Mouse (Mus musculus) intestine, embryonic 14.5 days (tissue): Measurements from ENCODE around the gene Wdr91. TPM values are rescaled to one million over a fixed set of nuclear protein-coding genes. Genes with fewer than 3 reads are reported as not detected.

Experiments used
- ATAC-seq: fragments of 200-750 bp; cut with Nextera tagmentation; replicated peaks from 2 replicates; pipeline ENCODE4 v1.8.0; 2017; ENCODE audit warnings: low read depth, moderate number of reproducible peaks, moderate TSS enrichment, moderate library complexity; ENCODE audit not compliant: low FRiP score, low TSS enrichment
- DNase-seq: peaks from one replicate; pipeline ENCODE4 v3.0.0-alpha.2; 2018; ENCODE audit warnings: low spot score
- H3K27ac ChIP-seq: fragments of 300-500 bp; sonication (generic); 2 replicates; pipeline ENCODE4 v1.5.1; 2014; ENCODE audit warnings: low read depth, mild to moderate bottlenecking, control low read depth
- H3K27me3 ChIP-seq: fragments of 300-500 bp; sonication (generic); replicated peaks from 2 replicates; pipeline ENCODE4 v1.6.1; 2014; ENCODE audit warnings: low read length, control low read depth; ENCODE audit not compliant: control insufficient read depth, insufficient read depth
- H3K36me3 ChIP-seq: fragments of 300-500 bp; sonication (generic); 2 replicates; pipeline ENCODE4 v1.6.1; 2014; ENCODE audit warnings: low read length, control low read depth; ENCODE audit not compliant: control insufficient read depth, insufficient read depth
- H3K4me1 ChIP-seq: fragments of 300-500 bp; sonication (generic); replicated peaks from 2 replicates; pipeline ENCODE4 v1.6.1; 2014; ENCODE audit warnings: low read length, control low read depth, mixed read lengths; ENCODE audit not compliant: control insufficient read depth, insufficient read depth
- H3K4me2 ChIP-seq: fragments of 300-500 bp; sonication (generic); 2 replicates; pipeline ENCODE4 v1.6.1; 2014; ENCODE audit warnings: low read length
- H3K4me3 ChIP-seq: fragments of 300-500 bp; sonication (generic); 2 replicates; pipeline ENCODE4 v1.5.1; 2014; ENCODE audit warnings: low read depth, low read length, control low read depth, mixed read lengths
- H3K9ac ChIP-seq: fragments of 300-500 bp; sonication (generic); 2 replicates; pipeline ENCODE4 v1.6.1; 2014; ENCODE audit warnings: mild to moderate bottlenecking, low read length
- H3K9me3 ChIP-seq: fragments of 300-500 bp; sonication (generic); 2 replicates; pipeline ENCODE4 v1.6.1; 2016; ENCODE audit warnings: low read length, control low read depth; ENCODE audit not compliant: control insufficient read depth
- WGBS: fragments of 180-500 bp; shearing (Covaris S2); extraction: QIAGEN DNeasy Blood & Tissue Kit; methylation state at CpG from one replicate; pipeline ENCODE4 v1.1.7; 2014; 5-methylcytosine and 5-hydroxymethylcytosine counted together
- polyA plus RNA-seq: library from polyadenylated mRNA; unstranded; fragments of >200 nt; fragmentation: Nextera tagmentation; extraction: Ambion mirVana; gene quantifications from 2 replicates; pipeline ENCODE4 v1.2.1, GENCODE M21; 2014

The Wdr91 gene
- polyA plus RNA-seq, 1 experiment from 2014 or later = 8.2 TPM

DNA sequence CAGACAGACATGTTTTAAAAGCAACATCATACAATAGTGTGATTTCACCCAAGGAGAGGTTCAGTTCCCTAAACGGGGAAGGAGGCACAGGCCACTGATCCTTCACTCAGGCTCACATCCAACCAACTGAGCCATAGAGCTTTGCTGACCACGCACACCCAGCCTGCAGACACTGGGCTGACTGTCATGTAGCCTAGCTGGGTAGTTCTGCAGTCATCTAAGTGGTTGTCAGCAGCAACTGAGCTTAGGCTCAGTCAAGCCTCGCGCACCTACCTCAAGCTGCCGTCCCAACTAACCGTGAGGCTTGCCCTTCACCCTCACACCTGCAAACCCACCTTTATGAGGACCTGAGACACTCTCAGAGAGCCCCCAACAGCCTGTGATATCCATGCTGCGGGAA, 38.7 kb downstream of the Wdr91 start:
- Histone ChIP-seq H3K27me3 (no peaks in the 10 kb centered on the region), H3K27ac (no peak overlapping the region), H3K4me3 (no peak overlapping the region), H3K4me1 (peaks cover 15% of the 10 kb centered on the region; the same call in 1 of the 2 replicates), H3K9me3 (no peaks in the 10 kb centered on the region), H3K9ac (no peak overlapping the region), H3K36me3 (peaks cover 4% of the 10 kb centered on the region; the same call in 1 of the 2 replicates), H3K4me2 (no peak overlapping the region)
- ATAC-seq (no peak), DNase-seq (peak; percentile 38)
- 88% methylated on average over 7 of the region's 7 CpGs for WGBS

DNA sequence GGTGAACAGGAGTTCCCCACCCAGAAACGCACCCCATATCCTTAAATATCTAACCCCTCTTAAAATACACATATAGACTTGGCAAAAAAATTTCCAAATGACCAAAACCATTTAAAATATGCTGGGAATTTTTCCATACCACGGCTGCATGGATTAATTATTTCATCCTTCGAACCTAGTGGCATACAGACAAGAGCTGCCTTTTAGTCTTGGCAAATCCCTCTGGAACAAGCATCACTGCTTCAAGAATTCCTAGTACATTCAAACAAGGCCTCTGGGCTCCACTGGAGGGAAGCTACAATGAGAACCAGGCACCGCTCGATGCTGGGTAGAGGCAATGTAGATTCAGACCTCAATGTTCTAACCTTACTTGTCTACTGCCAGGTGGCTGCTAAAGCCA, 40.0 kb downstream of the Wdr91 start:
- Histone ChIP-seq H3K36me3 (peaks cover 4% of the 10 kb centered on the region; the same call in 1 of the 2 replicates), H3K4me1 (peaks cover 5% of the 10 kb centered on the region; the same call in 1 of the 2 replicates), H3K4me2 (no peak overlapping the region), H3K9ac (no peak overlapping the region), H3K27ac (no peak overlapping the region), H3K4me3 (no peak overlapping the region), H3K27me3 (no peaks in the 10 kb centered on the region), H3K9me3 (no peaks in the 10 kb centered on the region)
- DNase-seq (no peak), ATAC-seq (no peak)
- 72% methylated on average over 5 of the region's 5 CpGs for WGBS

GRCm38 (mm10) chr6:34870136-34870535, 40.5 kb downstream of the Wdr91 start:
- no peaks in the 10 kb centered on the region for H3K27me3 ChIP-seq
- H3K36me3 ChIP-seq = peaks cover 4% of the 10 kb centered on the region; the same call in 1 of the 2 replicates
- peak; percentile 34 for DNase-seq
- no peak overlapping the region for H3K27ac ChIP-seq
- peaks cover 6% of the 10 kb centered on the region; the same call in 1 of the 2 replicates for H3K4me1 ChIP-seq
- no peak overlapping the region for H3K4me2 ChIP-seq
- no peak overlapping the region for H3K9ac ChIP-seq
- no peak overlapping the region for H3K4me3 ChIP-seq
- WGBS = 92% methylated on average over 5 of the region's 5 CpGs
- H3K9me3 ChIP-seq = no peaks in the 10 kb centered on the region
- ATAC-seq = no peak

- Histone ChIP-seq H3K9me3 (no peaks in the 10 kb centered on the region), H3K27ac (no peak overlapping the region), H3K4me2 (no peak overlapping the region), H3K4me3 (no peak overlapping the region), H3K27me3 (no peaks in the 10 kb centered on the region), H3K4me1 (peaks cover 6% of the 10 kb centered on the region; the same call in 1 of the 2 replicates), H3K36me3 (peaks cover 3% of the 10 kb centered on the region; the same call in 1 of the 2 replicates), H3K9ac (no peak overlapping the region)
- WGBS = 57% methylated on average over 13 of the region's 13 CpGs
- ATAC-seq (no peak), DNase-seq (no peak)
Observed at GRCm38 (mm10) chr6:34869225-34869915, 41.3 kb downstream of the Wdr91 start.

DNA sequence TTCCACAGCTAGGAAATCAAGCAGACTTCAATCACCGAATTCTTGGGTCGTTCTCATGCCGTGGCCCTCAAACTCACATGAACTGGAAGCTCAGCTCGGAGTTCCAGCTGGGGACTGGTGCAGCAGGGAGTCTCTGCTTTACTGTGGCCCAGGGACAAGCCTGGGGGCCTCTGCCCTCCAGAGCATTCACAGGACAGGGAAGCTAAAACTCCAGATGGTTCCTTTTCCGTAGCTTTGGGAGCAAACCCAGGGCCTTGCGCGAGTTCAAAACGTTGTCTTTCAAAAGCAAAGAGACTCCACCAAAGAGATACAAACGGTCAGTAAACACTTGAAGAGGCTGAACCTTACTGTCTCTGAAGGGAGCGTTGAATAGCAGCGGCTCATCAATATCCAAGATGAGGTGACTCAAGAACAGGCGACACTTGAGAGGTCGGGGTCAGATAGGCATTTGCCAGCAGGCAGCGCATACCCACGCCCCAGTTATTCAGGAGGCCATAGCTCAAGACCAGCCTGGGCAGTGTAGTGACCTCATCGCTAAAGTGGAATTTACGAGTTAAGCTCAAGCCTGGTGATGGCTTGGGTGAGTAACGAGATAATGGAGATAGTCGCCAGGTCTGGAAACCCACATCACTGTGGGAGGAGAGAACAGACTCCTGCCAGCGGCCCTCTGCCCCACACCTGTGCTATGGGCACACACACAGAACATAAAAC, 42.0 kb downstream of the Wdr91 start:
- ATAC-seq = no peak
- H3K27ac ChIP-seq = no peak overlapping the region
- 75% methylated on average over 20 of the region's 20 CpGs for WGBS

GRCm38 (mm10) chr6:34867995-34868350, 42.7 kb downstream of the Wdr91 start:
- peaks cover 6% of the 10 kb centered on the region for H3K4me1 ChIP-seq
- H3K27me3 ChIP-seq = no peaks in the 10 kb centered on the region

More for the DNA sequence above, 42.0 kb downstream of the Wdr91 start:
- H3K4me3 ChIP-seq = no peak overlapping the region
- H3K36me3 ChIP-seq = no peaks in the 10 kb centered on the region; the same call in 1 of the 2 replicates
- H3K9me3 ChIP-seq = no peaks in the 10 kb centered on the region
- no peak for DNase-seq
- no peak overlapping the region for H3K4me2 ChIP-seq
- H3K9ac ChIP-seq = no peak overlapping the region
- no peaks in the 10 kb centered on the region for H3K27me3 ChIP-seq
- H3K4me1 ChIP-seq = peaks cover 6% of the 10 kb centered on the region; the same call in 1 of the 2 replicates

DNA sequence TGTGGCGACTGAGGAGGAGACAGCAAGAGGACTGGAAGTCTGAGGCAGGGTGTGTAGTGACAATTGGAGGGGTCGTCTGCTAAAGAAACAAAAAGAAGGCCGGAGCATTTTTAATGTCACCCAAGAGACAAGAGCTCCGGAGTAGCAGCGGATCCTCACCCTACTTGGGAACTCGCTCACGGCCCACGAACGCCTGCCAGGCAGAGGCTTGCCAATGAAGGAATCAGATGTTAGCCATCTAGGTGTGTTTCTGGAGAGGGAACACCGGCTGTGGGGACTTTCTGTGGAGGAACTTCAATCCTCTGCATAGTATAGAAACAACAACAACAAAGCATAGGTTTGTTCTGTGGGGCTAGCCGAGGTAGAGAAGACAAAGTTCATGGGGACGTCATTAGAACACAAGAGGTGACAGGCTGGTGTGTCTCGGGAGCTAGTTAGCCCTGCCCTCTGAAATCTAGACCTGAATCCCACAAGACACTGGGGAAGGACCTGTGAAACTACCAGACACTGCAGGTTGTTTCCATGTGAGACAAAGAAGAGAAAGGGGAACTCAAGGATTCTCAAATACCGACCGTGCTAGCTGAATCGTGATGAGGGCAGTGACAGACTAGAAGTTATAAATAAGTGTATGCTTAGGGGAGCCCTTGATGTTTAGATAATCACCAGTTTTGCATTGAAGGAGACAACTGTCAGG, 43.2 kb downstream of the Wdr91 start:
- DNase-seq (no peak), ATAC-seq (no peak)
- Histone ChIP-seq H3K9ac (no peak overlapping the region), H3K27ac (no peak overlapping the region), H3K36me3 (no peaks in the 10 kb centered on the region), H3K4me2 (no peak overlapping the region), H3K9me3 (no peaks in the 10 kb centered on the region), H3K4me3 (no peak overlapping the region), H3K27me3 (no peaks in the 10 kb centered on the region), H3K4me1 (peaks cover 6% of the 10 kb centered on the region)
- WGBS = 79% methylated on average over 16 of the region's 16 CpGs

More at GRCm38 (mm10) chr6:34867995-34868350, 42.7 kb downstream of the Wdr91 start:
- no peak overlapping the region for H3K4me2 ChIP-seq
- ATAC-seq (no peak), DNase-seq (no peak)
- 77% methylated on average over 10 of the region's 10 CpGs for WGBS
- H3K27ac ChIP-seq = no peak overlapping the region
- no peak overlapping the region for H3K4me3 ChIP-seq
- H3K9ac ChIP-seq = no peak overlapping the region
- no peaks in the 10 kb centered on the region for H3K9me3 ChIP-seq
- H3K36me3 ChIP-seq = no peaks in the 10 kb centered on the region; the same call in 1 of the 2 replicates

- no peaks in the 10 kb centered on the region for H3K27me3 ChIP-seq
- no peak for ATAC-seq
- WGBS = 61% methylated on average over 8 of the region's 8 CpGs
Observed at GRCm38 (mm10) chr6:34866786-34867185, 43.9 kb downstream of the Wdr91 start.

More at GRCm38 (mm10) chr6:34866786-34867185, 43.9 kb downstream of the Wdr91 start:
- H3K4me1 ChIP-seq = peaks cover 6% of the 10 kb centered on the region
- no peak overlapping the region for H3K4me2 ChIP-seq
- H3K9me3 ChIP-seq = no peaks in the 10 kb centered on the region
- no peak overlapping the region for H3K9ac ChIP-seq
- H3K27ac ChIP-seq = no peak overlapping the region
- no peak for DNase-seq
- no peaks in the 10 kb centered on the region for H3K36me3 ChIP-seq
- H3K4me3 ChIP-seq = no peak overlapping the region
